Mouse (Mus musculus) CH12F3 (cell line): ENCODE results near the gene Speg.

ENCODE experiments used
- in situ Hi-C: fragments of 300-500 bp; cut with MboI; formaldehyde crosslinking; loops from 2 replicates; pipeline ENCODE4 v1.14.3; 2020; ENCODE audit warnings: low sequenced_read_pairs

The Speg gene

DNA sequence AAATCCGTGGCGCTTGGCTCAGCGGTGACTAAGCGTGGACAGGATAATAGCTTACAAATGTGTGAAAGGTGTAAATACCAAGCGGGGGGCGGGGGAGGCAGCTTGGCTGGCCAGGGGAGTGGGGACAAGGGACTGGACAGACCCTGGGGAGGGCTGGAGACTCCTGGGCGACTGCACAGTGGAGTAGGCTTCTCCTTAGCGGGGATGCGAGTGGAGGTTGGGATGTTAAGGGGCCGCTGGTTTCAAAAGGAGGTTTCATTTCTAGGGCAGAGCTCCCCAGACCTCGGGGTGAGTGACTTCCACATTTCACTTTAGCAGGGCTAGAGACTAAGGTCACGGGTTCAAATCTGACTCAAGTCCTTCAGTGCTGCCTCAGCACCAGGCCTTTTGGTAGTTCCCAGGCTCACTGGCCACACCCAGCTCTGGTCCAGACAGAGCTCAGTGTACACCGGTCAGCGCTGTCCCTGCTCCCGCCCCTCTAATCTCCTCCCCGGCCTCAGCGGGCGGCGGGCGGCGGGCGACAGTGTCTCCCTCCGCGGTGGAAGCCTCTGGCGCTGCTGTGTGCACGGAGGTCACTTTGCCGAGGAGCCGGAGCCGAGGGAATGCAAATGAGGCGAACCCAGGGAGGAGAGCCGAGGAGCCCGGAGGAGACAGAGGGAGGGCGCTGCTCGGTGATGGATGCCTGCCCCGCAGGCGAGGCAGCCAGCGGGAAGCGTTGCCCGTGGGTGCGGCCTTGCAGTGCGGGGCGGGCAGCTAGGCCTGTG, 83.1 kb downstream of the Speg start:
- in situ Hi-C loops = no loop called here

DNA sequence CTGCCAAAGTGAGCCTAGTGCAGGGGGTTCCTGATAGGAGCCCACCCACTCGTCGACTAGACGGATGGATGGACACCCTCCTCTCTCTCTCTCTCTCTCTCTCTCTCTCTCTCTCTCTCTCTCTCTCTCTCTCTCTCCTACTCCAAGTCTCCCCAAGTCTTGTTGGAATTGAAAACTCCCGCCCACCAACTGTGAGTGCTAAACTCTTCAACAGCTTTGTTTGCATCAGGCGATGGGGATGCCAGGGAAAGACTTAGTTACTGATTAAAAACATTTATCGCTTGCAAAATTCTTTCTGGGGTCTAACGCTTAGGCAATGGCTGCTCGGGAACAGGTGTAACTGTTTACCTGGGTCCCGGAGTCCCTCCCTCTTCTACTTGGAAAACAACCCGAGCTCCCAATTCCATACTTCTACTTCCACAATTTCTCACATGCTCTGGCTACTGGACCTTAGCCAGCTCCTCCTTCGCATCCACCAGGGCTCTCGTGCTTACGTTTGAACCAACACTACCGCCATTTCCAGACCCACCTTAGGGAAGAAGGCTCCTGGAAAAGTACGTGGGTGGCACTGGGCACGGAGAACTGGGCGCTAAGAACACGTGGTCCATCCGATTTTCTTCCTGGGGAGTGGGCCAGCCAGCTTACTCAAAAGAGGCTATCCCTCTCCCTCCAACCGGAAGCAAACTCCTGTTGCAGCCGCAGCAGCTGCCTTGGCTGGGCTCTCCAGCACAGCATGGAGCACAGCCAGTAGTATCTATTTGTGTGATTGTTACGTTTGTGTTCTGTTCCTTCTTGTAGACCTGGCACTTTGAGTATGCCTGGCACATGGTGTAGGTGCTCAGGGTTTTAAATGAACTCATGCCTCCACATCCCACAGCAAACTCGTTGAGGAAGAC, 83.9 kb downstream of the Speg start:
- in situ Hi-C loops = no loop called here

DNA sequence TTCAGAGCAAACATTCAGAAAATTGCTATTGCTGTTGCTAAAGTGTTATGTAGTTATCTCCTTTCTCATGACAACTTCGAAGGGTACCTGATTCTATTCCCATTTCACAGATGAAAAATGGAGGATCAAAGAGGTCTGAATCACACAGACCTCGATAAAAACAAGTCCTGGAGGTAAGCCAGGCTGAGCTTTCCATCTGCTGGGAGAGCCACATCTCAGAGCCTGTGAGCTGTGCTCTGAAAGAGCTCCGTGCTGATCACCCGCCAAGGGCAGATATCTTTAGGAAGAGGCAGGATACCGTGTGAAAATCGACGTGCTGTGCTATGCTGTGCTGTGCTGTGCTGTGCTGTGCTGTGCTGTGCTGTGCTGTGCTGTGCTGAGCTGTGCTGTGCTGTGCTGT, 85.2 kb downstream of the Speg start:
- in situ Hi-C loops = no loop called here

DNA sequence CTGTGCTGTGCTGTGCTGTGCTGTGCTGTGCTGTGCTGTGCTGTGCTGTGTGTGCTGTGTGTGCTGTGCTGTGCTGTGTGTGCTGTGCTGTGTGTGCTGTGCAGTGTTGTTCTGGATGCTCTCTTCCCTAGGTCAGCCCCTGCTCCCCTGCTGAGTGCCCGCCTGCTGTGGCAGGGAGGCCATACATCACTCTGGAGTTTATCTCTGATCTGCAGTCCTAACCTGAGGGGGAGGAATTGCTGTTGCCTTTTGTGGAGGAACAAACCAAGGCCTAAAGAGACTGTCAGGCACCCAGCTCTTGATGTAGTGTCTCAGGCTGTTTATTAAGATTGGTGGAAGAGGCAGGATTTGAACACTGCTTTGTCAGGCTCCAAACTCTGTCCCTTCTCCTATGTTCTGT, 87.5 kb downstream of the Speg start:
- in situ Hi-C loops = no loop called here

DNA sequence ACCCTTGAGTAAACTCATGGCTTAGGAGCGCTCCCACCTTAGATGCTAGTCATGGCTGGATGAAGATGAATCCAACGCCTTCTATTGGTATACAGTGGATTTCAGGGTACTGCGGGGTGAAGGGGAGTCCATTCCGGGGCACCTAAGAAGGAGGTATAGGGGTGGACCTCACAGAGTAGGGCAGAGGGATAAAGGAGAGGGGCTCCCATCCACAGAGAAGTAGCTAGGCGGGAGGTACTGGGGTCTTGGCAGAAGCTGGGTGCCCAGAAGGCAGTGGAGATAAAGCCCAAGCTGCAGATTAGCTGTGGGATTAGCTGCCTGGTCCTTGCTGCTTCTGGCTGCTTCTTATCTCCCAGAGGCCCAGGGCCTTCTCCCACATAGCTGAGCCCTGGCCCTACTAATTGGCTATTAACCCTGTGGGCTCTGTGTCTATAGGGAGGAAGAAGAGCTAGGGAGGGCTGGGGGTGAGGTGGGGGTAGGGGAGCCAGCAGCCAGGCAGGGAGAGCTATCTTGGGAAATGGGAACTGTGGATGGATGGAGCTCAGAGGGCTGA, 88.6 kb downstream of the Speg start:
- in situ Hi-C loops = no loop called here

DNA sequence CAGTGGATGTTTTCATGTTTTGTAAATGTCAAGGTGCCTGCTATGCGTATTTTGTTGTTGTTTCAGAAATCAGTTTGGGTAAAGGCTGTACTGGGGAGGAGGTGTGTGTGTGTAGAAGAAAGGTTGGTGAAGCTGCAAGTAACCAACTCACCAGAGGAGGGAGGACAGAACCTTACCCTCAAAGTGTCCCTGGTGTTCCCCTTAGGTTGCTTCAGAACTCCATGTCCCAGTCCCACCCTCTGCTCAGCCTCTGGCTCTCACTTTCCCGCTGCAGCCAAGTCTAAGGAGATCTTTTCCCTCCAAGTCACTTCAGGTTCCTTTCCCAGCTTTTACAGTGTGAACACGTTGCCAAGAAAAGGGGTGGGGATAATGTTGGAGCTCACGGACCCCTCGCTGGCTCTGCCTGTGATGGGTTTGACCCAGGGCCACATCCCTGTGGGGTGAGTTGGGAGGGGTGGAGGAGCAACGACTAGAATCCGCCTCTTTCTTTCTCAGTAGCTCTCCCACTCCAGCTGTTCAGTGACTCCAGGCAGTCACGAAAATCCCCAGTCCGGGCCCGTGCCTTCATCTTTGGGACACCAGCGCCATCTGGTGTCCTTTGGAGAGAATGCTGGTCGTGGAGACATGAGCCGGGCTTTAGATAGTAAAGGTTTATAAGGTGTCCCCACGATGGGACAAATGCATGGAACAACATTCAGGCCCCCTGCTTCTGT, 92.3 kb downstream of the Speg start:
- in situ Hi-C loops = loop anchor here (5.0 kb wide), 1 partner anchor 120 kb away; no protein-coding TSS in a partner anchor

DNA sequence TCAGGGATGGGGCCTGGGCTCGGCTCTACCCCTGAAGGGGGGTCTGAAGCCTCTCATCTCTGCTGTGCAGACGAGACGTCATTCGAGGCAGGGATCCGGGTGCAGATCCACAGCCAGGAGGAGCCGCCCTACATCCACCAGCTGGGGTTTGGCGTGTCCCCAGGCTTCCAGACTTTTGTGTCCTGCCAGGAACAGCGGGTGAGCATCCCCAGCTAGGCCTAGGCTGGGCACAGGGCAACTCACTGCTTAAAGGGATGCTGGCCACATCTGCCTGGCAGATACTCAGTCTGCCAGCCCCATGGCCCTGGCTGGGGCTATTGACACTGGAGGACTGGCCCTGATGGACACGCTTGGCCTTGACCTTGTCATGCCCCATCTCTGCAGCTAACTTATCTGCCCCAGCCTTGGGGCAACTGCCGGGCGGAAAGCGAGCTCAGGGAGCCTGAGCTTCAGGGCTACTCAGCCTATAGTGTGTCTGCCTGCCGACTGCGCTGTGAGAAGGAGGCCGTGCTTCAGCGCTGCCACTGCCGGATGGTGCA, 94.3 kb downstream of the Speg start:
- in situ Hi-C loops = loop anchor here (5.0 kb wide), 1 partner anchor 122 kb away; no protein-coding TSS in a partner anchor

DNA sequence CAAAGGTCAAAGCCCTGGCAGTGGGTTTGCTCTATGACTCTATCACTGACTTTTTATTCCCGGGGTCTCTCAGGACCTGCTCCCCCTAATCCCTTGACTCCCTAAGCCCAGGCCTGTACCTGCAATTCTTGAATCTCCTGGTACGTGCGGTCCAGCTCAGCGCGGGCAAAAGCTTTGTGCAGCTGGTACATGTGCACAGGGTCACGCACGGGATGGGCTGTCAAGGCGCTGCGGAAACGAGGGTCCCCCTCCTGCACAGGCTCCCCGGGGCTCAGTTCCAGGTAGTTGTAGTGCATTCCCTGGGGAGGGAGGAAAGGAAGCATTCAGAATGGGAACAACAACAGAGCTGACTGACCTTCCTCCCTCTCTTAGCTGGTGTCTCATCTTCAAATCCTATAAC, 101.3 kb downstream of the Speg start:
- in situ Hi-C loops = loop anchor here (5.0 kb wide), 1 partner anchor 86 kb away; no protein-coding TSS in a partner anchor

DNA sequence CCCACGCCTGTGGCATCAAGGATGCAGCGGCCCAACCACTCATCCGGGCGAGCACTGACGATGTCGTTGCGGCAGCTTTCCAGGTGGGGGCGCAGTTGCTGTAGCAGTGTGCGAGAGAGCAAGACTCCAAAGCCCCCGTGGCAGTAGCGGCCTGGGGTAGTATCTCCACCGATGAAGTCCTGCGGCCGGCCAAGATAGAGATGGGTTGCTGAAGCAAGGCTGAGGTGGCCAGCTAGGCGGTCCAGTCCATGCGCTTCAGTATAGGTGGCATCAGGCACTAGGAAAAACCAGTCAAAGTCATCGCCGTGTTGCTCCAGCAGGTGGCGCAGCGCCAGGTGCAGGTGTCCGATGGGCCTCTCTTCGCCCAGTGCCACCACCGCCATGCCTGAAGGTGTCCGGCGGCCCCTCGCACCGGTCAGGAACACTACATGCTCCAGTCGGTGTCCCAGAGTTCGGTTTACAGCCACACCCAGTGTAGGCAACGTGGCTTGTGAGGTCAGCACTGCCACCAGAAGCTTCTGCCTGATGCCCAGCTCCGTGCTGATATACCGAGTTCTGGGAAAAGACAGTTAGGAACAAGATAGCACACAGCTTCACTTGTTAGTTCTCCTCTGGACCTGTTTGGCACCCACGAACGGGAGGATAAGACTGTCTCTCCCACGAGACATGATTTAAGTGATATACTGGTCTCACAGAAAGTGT, 102.3 kb downstream of the Speg start:
- in situ Hi-C loops = loop anchor here (5.0 kb wide), 1 partner anchor 85 kb away; no protein-coding TSS in a partner anchor

DNA sequence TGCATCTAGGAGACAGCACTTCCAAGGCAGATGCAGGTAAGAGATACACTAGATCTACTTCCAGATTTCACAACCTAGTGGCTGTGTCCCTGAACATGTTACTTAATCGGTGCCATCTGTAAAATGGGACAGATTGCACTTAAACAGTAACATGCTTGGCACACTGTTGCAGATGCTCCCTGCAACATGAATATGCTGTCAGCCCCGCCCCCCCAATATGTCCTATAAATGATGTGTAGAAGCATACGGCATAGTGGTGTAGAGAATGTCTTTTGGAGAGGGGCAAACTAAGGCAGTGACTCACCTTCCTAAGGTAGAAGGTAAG, 102.8 kb downstream of the Speg start:
- in situ Hi-C loops = loop anchor here (5.0 kb wide), 1 partner anchor 84 kb away; no protein-coding TSS in a partner anchor

DNA sequence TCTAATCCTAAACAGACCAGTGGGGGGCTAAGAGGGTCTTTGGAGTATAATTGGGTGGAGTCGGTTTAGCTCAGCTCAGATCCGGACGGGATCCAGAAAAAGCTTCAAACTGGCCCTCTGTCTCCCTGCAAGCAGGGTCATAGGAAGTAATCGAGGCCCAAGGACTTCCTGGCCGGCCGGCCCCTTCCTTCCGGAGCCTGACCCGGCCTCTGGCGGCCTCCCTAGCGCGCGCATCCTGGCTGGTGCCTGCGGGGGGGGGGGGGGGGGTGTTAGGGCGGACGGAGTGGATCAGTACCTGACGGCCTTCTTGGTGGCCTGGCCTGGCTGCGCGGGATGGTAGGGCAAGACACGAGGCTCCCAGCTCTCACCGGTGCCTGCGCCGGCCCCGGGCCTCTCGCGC, 103.4 kb downstream of the Speg start:
- in situ Hi-C loops = loop anchor here (5.0 kb wide), 1 partner anchor 84 kb away; no protein-coding TSS in a partner anchor

DNA sequence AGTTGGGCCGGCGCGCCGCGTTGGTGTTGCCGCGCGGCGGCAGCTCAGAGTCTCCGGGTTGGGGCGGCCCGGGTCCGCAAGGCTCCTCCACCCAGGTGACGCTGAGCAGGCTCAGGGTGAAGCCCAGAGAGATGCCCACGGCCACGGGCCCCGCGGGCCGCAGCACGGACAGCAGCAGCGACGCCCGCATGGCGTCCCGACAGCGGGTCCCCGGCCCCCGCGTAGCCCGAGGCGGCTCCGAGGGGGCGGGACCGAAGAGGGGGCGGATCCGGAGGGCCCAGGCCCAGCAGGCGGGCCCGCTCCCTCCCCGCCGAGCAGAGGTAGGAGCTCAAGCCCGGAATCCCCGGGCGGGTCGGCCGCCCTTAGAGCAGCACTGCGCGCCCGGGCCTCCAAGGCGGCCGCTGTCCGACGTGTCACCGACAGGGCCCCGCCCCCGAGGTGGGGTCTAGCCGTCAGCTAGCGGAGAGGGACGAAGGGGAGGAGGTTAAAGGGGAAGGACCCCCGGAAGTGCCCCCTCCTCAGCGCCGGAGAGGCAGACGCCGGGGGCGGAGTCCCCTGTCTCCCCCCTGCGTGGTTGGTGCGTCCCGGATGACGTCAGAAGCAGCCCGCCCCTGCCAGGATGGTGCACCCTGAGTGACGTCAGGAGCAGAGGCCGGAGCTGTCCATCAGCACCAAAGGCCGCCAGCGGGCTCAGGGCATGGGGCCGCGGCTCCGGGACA, 104.0 kb downstream of the Speg start, which contains the start of the genes Chpf and Tmem198:
Chpf (minus strand) TSS at position 392 of the 719 bp plus-strand sequence.
Tmem198 (plus strand) TSS at position 617 of the 719 bp plus-strand sequence.
- in situ Hi-C loops = loop anchor here (5.0 kb wide), 1 partner anchor 83 kb away; no protein-coding TSS in a partner anchor

DNA sequence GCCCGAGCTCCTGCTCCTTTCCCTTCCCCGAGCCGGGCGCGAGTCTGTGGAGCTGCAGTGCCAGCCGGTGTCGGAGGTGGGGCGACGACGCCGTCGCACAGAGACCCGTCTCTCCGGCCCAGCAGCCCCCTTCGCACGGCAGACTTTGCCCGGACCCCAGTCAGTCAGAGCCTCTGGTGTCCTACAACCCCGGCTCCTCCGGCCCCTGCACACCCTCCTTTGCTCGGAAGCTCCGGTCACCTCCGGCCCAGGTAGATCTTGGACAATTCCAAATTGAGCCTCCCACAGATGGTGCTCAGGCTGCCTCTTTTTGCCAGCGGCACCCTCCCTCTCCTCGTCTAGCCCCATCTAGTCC, 104.5 kb downstream of the Speg start:
- in situ Hi-C loops = loop anchor here (5.0 kb wide), 1 partner anchor 83 kb away; no protein-coding TSS in a partner anchor

DNA sequence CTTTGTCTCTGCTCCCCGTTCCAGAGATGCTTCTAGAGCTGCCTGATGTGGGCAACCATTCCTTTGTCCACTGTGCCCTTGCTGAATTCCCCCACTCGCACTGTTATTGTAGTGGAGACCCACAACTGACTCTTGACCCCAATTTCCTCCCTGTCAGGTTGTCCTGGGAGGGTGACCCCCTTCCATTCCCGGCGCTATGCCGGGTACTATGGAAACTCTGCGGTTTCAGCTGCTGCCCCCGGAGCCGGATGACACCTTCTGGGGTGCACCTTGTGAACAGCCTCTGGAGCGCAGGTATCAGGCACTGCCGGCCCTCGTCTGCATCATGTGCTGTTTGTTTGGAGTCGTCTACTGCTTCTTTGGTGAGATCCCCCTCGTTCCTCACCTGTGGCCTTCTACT, 104.9 kb downstream of the Speg start:
- in situ Hi-C loops = no loop called here

DNA sequence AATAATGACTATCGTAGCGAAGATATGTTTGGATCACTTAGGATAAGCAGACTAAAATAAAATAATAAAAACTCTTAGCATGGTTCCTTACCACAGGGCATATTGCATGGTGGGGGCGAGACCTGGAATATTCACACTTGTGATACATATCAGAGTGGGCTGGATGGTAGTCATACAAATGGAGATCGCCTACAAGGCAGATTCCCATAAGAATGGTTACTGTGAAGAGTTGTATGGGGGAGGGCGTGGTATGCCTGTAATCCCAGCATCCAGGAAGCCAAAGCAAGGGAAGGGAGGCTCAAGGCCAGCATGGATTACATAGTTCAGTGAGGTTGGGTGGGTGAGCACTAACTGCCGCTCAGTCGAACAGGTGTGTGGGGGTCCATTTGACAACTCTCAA, 105.6 kb downstream of the Speg start:
- in situ Hi-C loops = no loop called here
